ENCODE assay signal across 7 mouse cellular contexts in genomic region chr11:120932564-120933398, GRCm38 (mm10). TPM values are rescaled to one million over a fixed set of nuclear protein-coding genes. Genes with fewer than 3 reads are reported as not detected.
A peak's percentile ranks its signal among the peaks of the same experiment; 100 is the strongest.
DNase-seq lines count a peak whose midpoint lies in the region; ATAC-seq lines count a peak whose summit lies in the region.

TSS of gene Ccdc57 (minus strand) at chr11:120932872.

- H3K4me3 ChIP-seq in intestine, embryonic 15.5 days (replicated peaks) = peak within 1 kb of the TSS; percentile 54
- peak within 1 kb of the TSS; percentile 72 for H3K4me3 ChIP-seq in midbrain, embryonic 10.5 days

- DNase-seq in adrenal gland, adult 18-20 months (ENCODE audit: low spot score in 2 of 2) = peak; percentile 86 to 91
- DNase-seq in embryo, embryonic 10.5 days (ENCODE audit: low spot score) = peak; percentile 94
- DNase-seq in gastrocnemius, postnatal 25 days = peak; percentile 84
- peak; percentile 93 for DNase-seq in left cerebral cortex, postnatal 25 days (ENCODE audit: low spot score in 2 of 2)
- peak; percentile 90 for DNase-seq in midbrain, embryonic 10.5 days (ENCODE audit: low spot score)
- DNase-seq in right cerebral cortex, postnatal 4 days = peak; percentile 87

- no peaks in the 10 kb centered on the region for H3K27me3 ChIP-seq in intestine, embryonic 15.5 days (replicated peaks)
- no peaks in the 10 kb centered on the region for H3K27me3 ChIP-seq in midbrain, embryonic 10.5 days (ENCODE audit: low read depth, poor library complexity, severe bottlenecking)

- peak within 1 kb of the TSS; percentile 60 for H3K9ac ChIP-seq in intestine, embryonic 15.5 days

- H3K9me3 ChIP-seq in intestine, embryonic 15.5 days = no peaks in the 10 kb centered on the region
- peaks cover 4% of the 10 kb centered on the region; the same call in 1 of the 2 replicates for H3K9me3 ChIP-seq in midbrain, embryonic 10.5 days (replicated peaks)

- 10% methylated on average over 44 of the region's 44 CpGs for WGBS in intestine, embryonic 15.5 days
- WGBS in midbrain, embryonic 10.5 days = 8% methylated on average over 44 of the region's 44 CpGs

- H3K36me3 ChIP-seq in intestine, embryonic 15.5 days = no peaks in the 10 kb centered on the region
- peaks cover 7% of the 10 kb centered on the region for H3K36me3 ChIP-seq in midbrain, embryonic 10.5 days

- peak within 1 kb of the TSS; percentile 81 for H3K4me2 ChIP-seq in intestine, embryonic 15.5 days (replicated peaks)

- no peak within 1 kb of the TSS for H3K27ac ChIP-seq in intestine, embryonic 15.5 days
- H3K27ac ChIP-seq in midbrain, embryonic 10.5 days (replicated peaks) = peak within 1 kb of the TSS; percentile 91

- intact Hi-C loops in left cerebral cortex, postnatal 25 days (cut with DNase I) = no loop called here

- 0 out of 2 replicates have a peak, but pooled peaks cover 6% of the 10 kb centered on the region for H3K4me1 ChIP-seq in intestine, embryonic 15.5 days (replicated peaks)
- H3K4me1 ChIP-seq in midbrain, embryonic 10.5 days = peaks cover 24% of the 10 kb centered on the region

- ATAC-seq in intestine, embryonic 15.5 days = peak; percentile 96

RNA-seq across cellular contexts. Expression of gene Ccdc57, which starts in this region (rescaled TPM):
- total RNA-seq in adrenal gland, adult 18-20 months (2021) = 10 to 100 TPM; 12.8 to 21.3 TPM
- total RNA-seq in gastrocnemius, postnatal 25 days (2021) = 1 to 10 TPM; 2.8 to 2.9 TPM
- polyA plus RNA-seq in intestine, embryonic 15.5 days (2015; fragmentation: Nextera tagmentation; extraction: Ambion mirVana) = 4.2 and 5.1 TPM in 2 replicates
- 1 to 10 TPM; 6.7 to 8.0 TPM for total RNA-seq in left cerebral cortex, postnatal 25 days (2021)
- 5.9 and 6.2 TPM in 2 replicates for polyA plus RNA-seq in midbrain, embryonic 10.5 days (2016; fragmentation: Nextera tagmentation; extraction: Ambion mirVana)
